ENCODE assay signal across 26 mouse cellular contexts in the genomic region with DNA sequence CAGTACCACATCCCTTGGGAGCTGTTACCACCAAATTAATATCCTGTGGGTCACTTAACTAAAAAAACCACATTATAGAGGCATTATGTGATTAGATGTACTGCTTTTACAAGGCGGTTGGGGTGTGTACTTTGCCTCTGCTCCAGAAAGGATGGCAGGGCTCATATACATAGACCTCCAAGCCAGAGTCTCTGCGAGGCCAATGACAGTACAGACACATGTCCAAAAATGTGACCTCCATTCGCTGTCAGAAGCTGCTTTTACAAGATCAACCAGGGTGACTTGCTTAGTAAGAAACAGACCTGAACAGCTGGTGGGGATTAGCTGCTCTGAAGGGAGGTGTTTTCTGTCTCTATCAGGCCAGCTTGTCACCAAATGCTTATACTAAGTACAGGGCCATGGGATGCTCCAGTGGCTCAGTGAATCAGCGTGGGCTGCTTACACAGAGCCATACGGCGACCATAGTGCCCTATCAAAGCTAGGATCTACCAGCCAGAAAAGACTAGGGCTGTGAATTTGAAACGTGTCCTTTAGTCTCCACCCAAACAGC.
A peak's percentile ranks its signal among the peaks of the same experiment; 100 is the strongest.
DNase-seq lines count a peak whose midpoint lies in the region; ATAC-seq and TF ChIP-seq lines count a peak whose summit lies in the region.
"Had no signal": no experiment of that assay in that cellular context is flagged by ENCODE, and none has a peak within 500 bp of the region (broad histone marks: within the 10 kb centered on the region; RNA-seq: fewer than 3 reads in every experiment).

No protein-coding gene starts in this region.

- TF ChIP-seq CTCF in lung, postnatal 0 days (IDR thresholded peaks at IDR 0.05) = no peak

- no peak overlapping the region for H3K27ac ChIP-seq in hindbrain, embryonic 16.5 days (ENCODE audit: low read depth, low read length)
- no peak overlapping the region for H3K27ac ChIP-seq in hindbrain, embryonic 12.5 days
- no peak overlapping the region for H3K27ac ChIP-seq in lung, embryonic 16.5 days (ENCODE audit: low read length)
- H3K27ac ChIP-seq in lung, postnatal 0 days (ENCODE audit: low read length) = no peak overlapping the region
- H3K27ac ChIP-seq: embryonic facial prominence, embryonic 12.5 days; heart, embryonic 10.5 days; layer of hippocampus, adult 2 months; limb, embryonic 12.5 days; liver, embryonic 13.5 days; stomach, postnatal 0 days had no signal

- TF ChIP-seq EP300 in lung, postnatal 0 days (IDR thresholded peaks at IDR 0.05) = no peak

- no peaks in the 10 kb centered on the region for H3K9me3 ChIP-seq in hindbrain, embryonic 16.5 days (ENCODE audit: control insufficient read depth, low read length)
- H3K9me3 ChIP-seq in hindbrain, embryonic 12.5 days (replicated peaks) = no peaks in the 10 kb centered on the region
- H3K9me3 ChIP-seq in lung, embryonic 16.5 days (ENCODE audit: control insufficient read depth, low read length) = no peaks in the 10 kb centered on the region
- H3K9me3 ChIP-seq in lung, postnatal 0 days (ENCODE audit: low read length) = no peaks in the 10 kb centered on the region
- H3K9me3 ChIP-seq: embryonic facial prominence, embryonic 12.5 days; forebrain, embryonic 13.5 days; heart, embryonic 10.5 days; limb, embryonic 12.5 days; liver, embryonic 13.5 days had no signal

- DNase-seq in lung, postnatal 0 days (ENCODE audit: low spot score) = no peak
- peak; percentile 18 for DNase-seq in retina, adult 2 months (ENCODE audit: low read depth, low spot score)
- no peak for DNase-seq in retina, embryonic 14.5 days (ENCODE audit: low spot score)
- peak; percentile 64 for DNase-seq in retina, postnatal 1 day
- no peak for DNase-seq in embryo, embryonic 9.5 days (ENCODE audit: extremely low spot score)
- DNase-seq: adrenal gland, adult 2 months; cerebellum, adult 18-20 months; cerebellum, postnatal 14 days; kidney, adult 18-20 months; kidney, postnatal 14 days; liver, embryonic 13.5 days; lung, postnatal 14 days; thymus, adult 2 months had no signal

- no peaks in the 10 kb centered on the region for H3K27me3 ChIP-seq in hindbrain, embryonic 16.5 days (replicated peaks; ENCODE audit: control insufficient read depth, insufficient read depth, low read length)
- no peaks in the 10 kb centered on the region for H3K27me3 ChIP-seq in hindbrain, embryonic 12.5 days
- no peaks in the 10 kb centered on the region for H3K27me3 ChIP-seq in lung, embryonic 16.5 days (ENCODE audit: control insufficient read depth, insufficient read depth, low read depth, low read length)
- H3K27me3 ChIP-seq in lung, postnatal 0 days (replicated peaks; ENCODE audit: insufficient read depth, low read length) = no peaks in the 10 kb centered on the region
- H3K27me3 ChIP-seq: CH12.LX; embryonic facial prominence, embryonic 12.5 days; forebrain, embryonic 13.5 days; limb, embryonic 12.5 days; liver, embryonic 13.5 days; megakaryocyte, embryonic 14.5 days had no signal

- ATAC-seq in hindbrain, embryonic 16.5 days = peak; percentile 21; the same call in 1 of the 2 replicates
- no peak for ATAC-seq in hindbrain, embryonic 12.5 days (ENCODE audit: low FRiP score)
- peak; percentile 51; the same call in 1 of the 2 replicates for ATAC-seq in lung, embryonic 16.5 days (ENCODE audit: low read depth)
- no peak for ATAC-seq in lung, postnatal 0 days
- ATAC-seq: forebrain, embryonic 13.5 days; inflammation-experienced regulatory T-cells, adult 6 months had no signal

- H3K9ac ChIP-seq in hindbrain, embryonic 16.5 days (ENCODE audit: low read depth, low read length) = no peak overlapping the region
- no peak overlapping the region for H3K9ac ChIP-seq in hindbrain, embryonic 12.5 days
- H3K9ac ChIP-seq in lung, embryonic 16.5 days (ENCODE audit: low read length) = no peak overlapping the region
- H3K9ac ChIP-seq in lung, postnatal 0 days (replicated peaks; ENCODE audit: low read depth) = no peak overlapping the region
- H3K9ac ChIP-seq: embryonic facial prominence, embryonic 12.5 days; forebrain, embryonic 13.5 days; limb, embryonic 12.5 days; liver, embryonic 13.5 days had no signal

- 59% methylated on average over 7 of the region's 7 CpGs for WGBS in hindbrain, embryonic 16.5 days
- 58% methylated on average over 7 of the region's 7 CpGs for WGBS in hindbrain, embryonic 12.5 days
- 47% methylated on average over 7 of the region's 7 CpGs for WGBS in lung, embryonic 16.5 days
- WGBS in lung, postnatal 0 days = 50% methylated on average over 7 of the region's 7 CpGs

- no peak overlapping the region for H3K4me2 ChIP-seq in hindbrain, embryonic 16.5 days (ENCODE audit: low read length)
- H3K4me2 ChIP-seq in hindbrain, embryonic 12.5 days (replicated peaks) = no peak overlapping the region
- no peak overlapping the region for H3K4me2 ChIP-seq in lung, embryonic 16.5 days (ENCODE audit: low read depth, low read length)
- no peak overlapping the region for H3K4me2 ChIP-seq in lung, postnatal 0 days (replicated peaks; ENCODE audit: low read depth, low read length)
- H3K4me2 ChIP-seq: embryonic facial prominence, embryonic 12.5 days; forebrain, embryonic 13.5 days; limb, embryonic 12.5 days; liver, embryonic 13.5 days had no signal

- no peaks in the 10 kb centered on the region for H3K36me3 ChIP-seq in hindbrain, embryonic 16.5 days (ENCODE audit: control insufficient read depth, insufficient read depth, low read length)
- H3K36me3 ChIP-seq in hindbrain, embryonic 12.5 days = no peaks in the 10 kb centered on the region
- no peaks in the 10 kb centered on the region for H3K36me3 ChIP-seq in lung, embryonic 16.5 days (ENCODE audit: control insufficient read depth, insufficient read depth, low read length)
- no peaks in the 10 kb centered on the region for H3K36me3 ChIP-seq in lung, postnatal 0 days (ENCODE audit: insufficient read depth, low read length)
- H3K36me3 ChIP-seq: embryonic facial prominence, embryonic 12.5 days; G1E; heart, embryonic 10.5 days; limb, embryonic 12.5 days; liver, embryonic 13.5 days had no signal

- no peak overlapping the region for H3K4me3 ChIP-seq in hindbrain, embryonic 16.5 days (ENCODE audit: low read length)
- no peak overlapping the region for H3K4me3 ChIP-seq in hindbrain, embryonic 12.5 days
- H3K4me3 ChIP-seq in lung, embryonic 16.5 days (ENCODE audit: low read length) = no peak overlapping the region
- no peak overlapping the region for H3K4me3 ChIP-seq in lung, postnatal 0 days (ENCODE audit: low read depth, low read length)
- H3K4me3 ChIP-seq: embryonic facial prominence, embryonic 12.5 days; forebrain, embryonic 13.5 days; heart, embryonic 10.5 days; layer of hippocampus, adult 2 months; limb, embryonic 12.5 days; liver, embryonic 13.5 days; megakaryocyte, embryonic 14.5 days had no signal

- peaks cover 5% of the 10 kb centered on the region for H3K4me1 ChIP-seq in hindbrain, embryonic 16.5 days (ENCODE audit: control insufficient read depth, insufficient read depth, low read depth, low read length)
- H3K4me1 ChIP-seq in hindbrain, embryonic 12.5 days = peaks cover 16% of the 10 kb centered on the region
- H3K4me1 ChIP-seq in lung, embryonic 16.5 days (replicated peaks; ENCODE audit: control insufficient read depth, insufficient read depth, low read length) = peaks cover 9% of the 10 kb centered on the region; the same call in 1 of the 2 replicates
- no peaks in the 10 kb centered on the region; the same call in 1 of the 2 replicates for H3K4me1 ChIP-seq in lung, postnatal 0 days (ENCODE audit: insufficient read depth, low read depth, low read length)
- H3K4me1 ChIP-seq: liver, embryonic 13.5 days; megakaryocyte, embryonic 14.5 days had no signal

Comparison
In these comparisons a context has a peak if more than half of its experiments do, and no peak if none do; other contexts are left out.
1. ATAC-seq: peak in hindbrain, embryonic 16.5 days (single experiment) and lung, embryonic 16.5 days (single experiment); none in hindbrain, embryonic 12.5 days (single experiment) and lung, postnatal 0 days (single experiment).
2. DNase-seq: peak in retina, adult 2 months (single experiment) and retina, postnatal 1 day (single experiment); none in lung, postnatal 0 days (single experiment), retina, embryonic 14.5 days (single experiment) and embryo, embryonic 9.5 days (single experiment).